Mouse (Mus musculus) liver, embryonic 13.5 days (tissue): ENCODE measurements at regions not wholly inside any gene's neighbourhood (a gene's known extent, or its start where the extent isn't known, plus 50 kb on each side); places are given as distances from the start of the nearest gene placed in this dataset.

Experiments
- ATAC-seq: fragments of 200-750 bp; cut with Nextera tagmentation; 2 replicates; pipeline ENCODE4 v1.8.0; 2017; ENCODE audit warnings: low read depth, mild to moderate bottlenecking, moderate number of reproducible peaks, moderate library complexity
- DNase-seq: peaks from one replicate; pipeline ENCODE4 v3.0.0; 2022
- H3K27ac ChIP-seq: fragments of 300-500 bp; sonication (generic); 2 replicates; pipeline ENCODE4 v1.5.1; 2015; ENCODE audit warnings: moderate library complexity, mild to moderate bottlenecking, inconsistent platforms
- H3K27me3 ChIP-seq: fragments of 300-500 bp; sonication (generic); 2 replicates; pipeline ENCODE4 v1.6.1; 2015; ENCODE audit warnings: mild to moderate bottlenecking, inconsistent platforms
- H3K36me3 ChIP-seq: fragments of 300-500 bp; sonication (generic); 2 replicates; pipeline ENCODE4 v1.6.1; 2015; ENCODE audit warnings: mild to moderate bottlenecking, inconsistent platforms
- H3K4me1 ChIP-seq: fragments of 300-500 bp; sonication (generic); replicated peaks from 2 replicates; pipeline ENCODE4 v1.6.1; 2015; ENCODE audit warnings: inconsistent platforms
- H3K4me2 ChIP-seq: fragments of 300-500 bp; sonication (generic); 2 replicates; pipeline ENCODE4 v1.6.1; 2015; ENCODE audit warnings: inconsistent platforms, mild to moderate bottlenecking, moderate library complexity
- H3K4me3 ChIP-seq: fragments of 300-500 bp; sonication (generic); replicated peaks from 2 replicates; pipeline ENCODE4 v1.5.1; 2015; ENCODE audit warnings: mild to moderate bottlenecking, inconsistent platforms
- H3K9ac ChIP-seq: fragments of 300-500 bp; sonication (generic); 2 replicates; pipeline ENCODE4 v1.6.1; 2015; ENCODE audit warnings: mild to moderate bottlenecking, inconsistent platforms
- H3K9me3 ChIP-seq: fragments of 300-500 bp; sonication (generic); replicated peaks from 2 replicates; pipeline ENCODE4 v1.6.1; 2016; ENCODE audit warnings: inconsistent platforms
- WGBS: fragments of 180-500 bp; shearing (Covaris S2); methylation state at CpG from one replicate; pipeline ENCODE4 v1.1.7; 2015; ENCODE audit not compliant: insufficient replicate concordance; 5-methylcytosine and 5-hydroxymethylcytosine counted together

DNA sequence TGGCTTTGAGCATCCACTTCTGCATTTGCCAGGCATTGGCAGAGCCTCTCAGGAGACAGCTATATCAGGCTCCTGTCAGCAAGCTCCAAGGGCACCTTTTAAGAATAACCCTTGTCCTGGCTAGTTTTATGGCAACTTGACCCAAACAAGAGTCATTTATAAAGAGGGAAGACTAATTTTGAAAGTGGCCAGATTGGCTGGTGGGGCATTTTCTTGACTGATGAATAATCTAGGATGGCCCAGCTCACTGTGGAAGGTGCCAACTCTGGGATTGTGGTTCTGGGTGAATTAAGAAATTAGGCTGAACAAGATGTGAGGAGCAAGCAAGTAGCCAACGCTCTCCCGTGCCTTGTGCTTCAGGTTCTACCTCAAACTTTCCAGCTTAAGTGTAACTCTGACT is 937.8 kb downstream of the Gsdmc2 start:
- no peak overlapping the region for H3K4me3 ChIP-seq
- H3K27me3 ChIP-seq = no peaks in the 10 kb centered on the region
- H3K9me3 ChIP-seq = no peaks in the 10 kb centered on the region
- ATAC-seq (no peak), DNase-seq (no peak)
- H3K27ac ChIP-seq = no peak overlapping the region
- 85% methylated on average over 2 of the region's 2 CpGs for WGBS
- no peaks in the 10 kb centered on the region for H3K4me1 ChIP-seq
- no peak overlapping the region for H3K4me2 ChIP-seq
- H3K36me3 ChIP-seq = no peaks in the 10 kb centered on the region
- no peak overlapping the region for H3K9ac ChIP-seq

DNA sequence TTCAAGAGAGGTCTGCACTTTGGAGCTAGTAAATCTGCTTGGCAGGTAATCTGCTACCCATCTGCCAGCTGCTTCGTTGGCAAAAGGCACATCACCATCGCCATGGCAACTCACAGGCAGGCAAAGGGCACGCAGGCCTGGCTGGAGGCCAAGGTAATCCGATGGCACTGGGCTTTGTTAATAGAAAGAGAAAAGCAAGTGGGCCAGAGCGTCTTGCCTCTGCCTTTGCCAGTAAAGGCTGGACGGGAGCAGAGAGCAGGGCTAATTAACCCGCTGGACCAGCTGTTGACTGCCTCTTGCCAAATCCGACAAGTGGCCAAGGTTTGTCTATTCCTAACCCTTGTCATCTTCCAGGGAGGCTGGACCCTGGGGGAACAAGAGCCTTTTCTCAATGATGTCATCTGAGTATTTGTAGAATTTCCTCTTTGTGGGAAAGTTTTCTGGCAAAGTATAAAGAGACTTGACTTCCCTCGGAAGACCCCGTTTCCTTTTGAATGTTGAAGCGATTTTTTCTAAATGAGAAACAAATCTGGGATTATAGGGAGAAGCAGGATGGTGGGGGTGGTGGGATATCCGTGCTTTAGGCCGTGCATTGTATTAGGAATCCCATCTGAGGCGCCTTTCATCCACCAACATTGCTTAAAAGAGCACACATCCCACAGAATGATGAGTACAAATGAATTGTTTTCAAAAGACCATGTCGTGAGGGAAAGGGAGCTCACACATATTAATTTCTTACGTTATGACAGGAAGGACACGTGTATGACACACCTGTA is 941.7 kb downstream of the Gsdmc2 start:
- Histone ChIP-seq H3K27me3 (no peaks in the 10 kb centered on the region), H3K4me1 (no peaks in the 10 kb centered on the region), H3K9me3 (no peaks in the 10 kb centered on the region), H3K27ac (no peak overlapping the region), H3K4me3 (no peak overlapping the region), H3K4me2 (no peak overlapping the region), H3K36me3 (no peaks in the 10 kb centered on the region), H3K9ac (no peak overlapping the region)
- ATAC-seq (no peak), DNase-seq (no peak)
- 44% methylated on average over 17 of the region's 17 CpGs for WGBS

DNA sequence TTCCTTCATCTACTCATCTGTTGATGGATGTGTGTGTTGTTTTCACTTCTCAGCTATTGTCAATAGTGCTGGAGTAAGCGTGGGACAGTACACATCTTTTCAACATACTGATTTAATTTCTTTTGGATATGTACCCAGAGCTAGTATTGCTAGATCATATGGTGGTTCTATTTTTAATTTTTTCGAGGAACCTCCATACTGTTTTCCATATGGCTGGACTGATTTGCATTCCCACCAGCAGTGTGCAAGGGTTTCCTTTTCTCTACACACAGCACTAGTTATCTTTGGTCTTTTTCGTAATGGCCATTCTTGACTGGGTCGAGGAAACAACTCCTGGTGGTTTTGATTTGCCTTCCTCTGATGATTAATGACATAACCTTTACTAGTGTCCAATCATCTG is 943.0 kb downstream of the Gsdmc2 start:
- H3K4me1 ChIP-seq = no peaks in the 10 kb centered on the region
- no peak for DNase-seq
- 60% methylated on average over 4 of the region's 4 CpGs for WGBS
- H3K9me3 ChIP-seq = no peaks in the 10 kb centered on the region
- no peak overlapping the region for H3K4me2 ChIP-seq
- H3K27me3 ChIP-seq = no peaks in the 10 kb centered on the region
- no peak overlapping the region for H3K9ac ChIP-seq
- H3K4me3 ChIP-seq = no peak overlapping the region
- ATAC-seq = no peak
- H3K27ac ChIP-seq = no peak overlapping the region
- H3K36me3 ChIP-seq = no peaks in the 10 kb centered on the region

DNA sequence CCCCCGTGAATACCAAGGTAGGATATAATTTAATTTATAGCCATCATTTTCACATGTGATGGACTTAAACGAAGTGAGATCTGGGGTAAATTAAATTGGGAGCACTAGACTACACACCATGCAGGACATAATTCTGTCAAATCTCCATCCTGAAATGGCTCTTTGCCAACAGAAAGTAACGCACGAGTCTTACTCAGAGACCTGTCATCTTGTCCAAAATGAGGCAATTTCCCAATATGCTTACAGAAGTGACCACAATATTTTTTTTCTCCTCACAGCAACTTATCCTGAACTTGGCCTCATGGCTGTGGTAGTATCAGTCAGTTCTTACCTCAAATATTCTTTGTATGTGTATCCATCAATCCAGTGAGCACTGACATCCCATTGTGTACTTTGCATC is 955.2 kb downstream of the Gsdmc2 start:
- no peaks in the 10 kb centered on the region for H3K27me3 ChIP-seq
- WGBS = 67% methylated on average over 4 of the region's 4 CpGs
- H3K9ac ChIP-seq = no peak overlapping the region
- H3K4me3 ChIP-seq = no peak overlapping the region
- ATAC-seq = no peak
- no peak overlapping the region for H3K27ac ChIP-seq
- no peaks in the 10 kb centered on the region for H3K36me3 ChIP-seq
- no peak for DNase-seq
- no peaks in the 10 kb centered on the region for H3K4me1 ChIP-seq
- no peak overlapping the region for H3K4me2 ChIP-seq
- H3K9me3 ChIP-seq = no peaks in the 10 kb centered on the region

DNA sequence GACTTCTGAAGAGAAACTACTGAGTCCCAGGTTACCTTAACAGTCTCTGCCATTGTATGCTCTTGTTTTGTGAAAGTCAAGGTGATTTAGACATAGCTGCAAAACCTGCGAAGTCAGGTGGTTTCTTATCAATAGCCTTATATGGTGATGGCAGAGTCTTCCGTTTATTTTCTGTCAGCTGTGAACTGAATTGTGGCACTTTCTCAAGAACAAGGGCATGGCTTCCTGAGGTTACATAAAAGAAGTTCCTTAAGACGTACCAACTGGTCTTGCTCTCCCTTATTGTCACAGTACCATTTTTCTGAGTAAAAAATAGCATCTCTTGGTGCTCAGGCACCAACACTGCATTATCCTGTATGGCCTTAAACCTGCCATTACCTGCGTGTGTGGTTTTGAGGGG is 959.6 kb downstream of the Gsdmc2 start:
- Histone ChIP-seq H3K9me3 (no peaks in the 10 kb centered on the region), H3K4me1 (no peaks in the 10 kb centered on the region), H3K36me3 (no peaks in the 10 kb centered on the region), H3K9ac (no peak overlapping the region), H3K27me3 (no peaks in the 10 kb centered on the region), H3K4me2 (no peak overlapping the region), H3K27ac (no peak overlapping the region), H3K4me3 (no peak overlapping the region)
- 58% methylated on average over 4 of the region's 4 CpGs for WGBS
- DNase-seq = no peak
- no peak for ATAC-seq

DNA sequence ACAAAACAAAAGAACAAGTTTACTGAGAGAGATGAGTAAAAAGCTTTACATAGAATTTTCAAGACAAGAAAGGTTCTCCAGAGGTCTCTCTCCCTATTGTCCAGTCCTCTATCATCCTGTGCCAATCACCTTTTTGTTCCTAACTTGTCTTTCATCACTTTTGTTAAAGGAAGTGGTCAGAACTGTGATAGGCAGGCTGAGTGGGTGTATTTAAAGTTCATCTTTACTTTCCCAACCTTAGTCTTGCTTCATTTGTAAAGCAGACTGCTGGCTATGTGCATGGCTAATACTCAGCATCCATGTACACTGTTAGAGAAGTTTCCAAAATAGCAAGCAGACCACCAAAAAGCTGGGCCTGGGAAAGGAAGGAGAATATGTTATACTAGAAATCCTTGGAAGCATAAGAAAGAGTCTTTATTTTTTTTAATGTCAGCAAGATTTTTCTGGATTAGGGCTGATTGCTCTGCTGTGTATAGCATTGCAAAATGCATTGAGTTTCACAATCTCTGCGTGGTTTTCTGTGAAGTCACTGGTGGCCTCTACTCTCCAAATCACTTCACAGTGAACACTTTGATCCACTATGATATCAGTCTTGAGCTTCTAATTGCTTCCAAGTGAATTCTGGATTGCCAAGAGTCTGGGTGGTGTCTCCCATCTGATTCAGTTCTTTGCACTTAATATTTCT is 973.8 kb downstream of the Gsdmc2 start:
- Histone ChIP-seq H3K9ac (no peak overlapping the region), H3K4me2 (no peak overlapping the region), H3K27me3 (no peaks in the 10 kb centered on the region), H3K27ac (no peak overlapping the region), H3K36me3 (no peaks in the 10 kb centered on the region), H3K4me3 (no peak overlapping the region), H3K4me1 (no peaks in the 10 kb centered on the region), H3K9me3 (no peaks in the 10 kb centered on the region)
- ATAC-seq (no peak), DNase-seq (no peak)
- 35% methylated on average over 1 of the region's 1 CpGs for WGBS

DNA sequence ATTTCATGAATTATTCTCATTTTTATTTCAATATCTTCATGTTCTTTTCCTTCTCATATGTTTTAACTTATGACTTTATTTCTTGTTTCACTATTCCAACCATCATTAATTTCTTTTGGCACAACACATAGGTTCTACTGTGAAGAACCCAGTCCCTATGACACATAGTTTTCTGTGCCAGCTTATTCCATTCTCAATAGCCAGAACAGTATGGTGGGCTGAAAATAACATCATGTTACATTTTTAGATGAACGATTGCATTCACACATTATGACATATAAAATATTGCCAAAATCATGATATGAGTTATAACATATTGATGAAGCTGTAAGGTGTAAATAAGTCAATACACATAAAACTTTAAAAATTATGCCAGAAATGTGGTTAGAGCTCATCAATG is 982.4 kb downstream of the Gsdmc2 start:
- Histone ChIP-seq H3K36me3 (no peaks in the 10 kb centered on the region), H3K4me1 (no peaks in the 10 kb centered on the region), H3K9ac (no peak overlapping the region), H3K4me2 (no peak overlapping the region), H3K27ac (no peak overlapping the region), H3K9me3 (no peaks in the 10 kb centered on the region), H3K27me3 (no peaks in the 10 kb centered on the region), H3K4me3 (no peak overlapping the region)
- DNase-seq (no peak), ATAC-seq (no peak)
- 56% methylated on average over 1 of the region's 1 CpGs for WGBS

DNA sequence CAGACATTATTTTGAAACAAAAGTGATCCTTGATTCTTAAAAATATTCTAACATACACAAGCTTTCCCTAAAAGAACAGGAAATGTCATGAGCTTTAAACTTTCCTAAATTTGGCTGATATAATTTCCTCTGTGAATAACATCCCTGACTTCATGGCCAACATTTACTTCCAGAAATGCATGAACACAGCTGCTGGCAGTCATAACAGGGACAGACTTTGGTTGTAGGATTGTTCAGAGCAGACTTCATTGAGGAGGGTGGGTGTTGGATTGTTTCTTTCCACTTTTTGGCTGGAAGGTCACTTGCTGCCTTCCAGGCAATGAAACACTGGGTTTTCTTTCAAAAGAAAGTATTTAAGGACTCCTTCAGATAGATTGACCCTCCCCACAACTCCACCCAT is 983.6 kb downstream of the Gsdmc2 start:
- H3K27ac ChIP-seq = no peak overlapping the region
- H3K4me1 ChIP-seq = no peaks in the 10 kb centered on the region

DNA sequence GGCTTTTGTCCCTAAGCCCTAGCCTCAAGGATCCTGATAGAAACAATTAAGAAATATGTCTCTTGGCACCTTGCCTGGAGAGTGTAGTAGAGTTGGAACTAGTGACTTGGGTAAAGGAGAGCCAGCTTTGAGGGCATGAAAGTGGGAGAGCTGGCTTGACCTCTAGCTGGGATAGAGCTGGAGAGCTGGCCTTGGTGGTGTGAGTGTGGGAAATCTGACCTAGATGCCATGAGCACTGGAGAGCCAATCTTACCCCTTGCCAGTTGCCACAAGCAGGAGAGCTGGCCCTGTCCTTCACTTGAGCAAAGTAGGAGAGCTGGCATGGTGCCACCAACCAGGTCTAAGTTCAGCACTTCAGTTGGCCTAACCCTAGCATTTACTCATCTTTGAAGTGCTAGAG is 995.7 kb downstream of the Gsdmc2 start:
- H3K4me1 ChIP-seq = no peaks in the 10 kb centered on the region
- H3K4me2 ChIP-seq = no peak overlapping the region
- H3K9me3 ChIP-seq = no peaks in the 10 kb centered on the region
- no peak overlapping the region for H3K9ac ChIP-seq
- no peak for ATAC-seq
- no peak for DNase-seq
- no peaks in the 10 kb centered on the region for H3K27me3 ChIP-seq
- H3K4me3 ChIP-seq = no peak overlapping the region
- H3K27ac ChIP-seq = no peak overlapping the region
- H3K36me3 ChIP-seq = no peaks in the 10 kb centered on the region

More for the DNA sequence above, 983.6 kb downstream of the Gsdmc2 start:
- H3K4me2 ChIP-seq = no peak overlapping the region
- no peak overlapping the region for H3K9ac ChIP-seq
- H3K4me3 ChIP-seq = no peak overlapping the region
- ATAC-seq (no peak), DNase-seq (no peak)
- H3K36me3 ChIP-seq = no peaks in the 10 kb centered on the region
- H3K9me3 ChIP-seq = no peaks in the 10 kb centered on the region
- H3K27me3 ChIP-seq = no peaks in the 10 kb centered on the region

DNA sequence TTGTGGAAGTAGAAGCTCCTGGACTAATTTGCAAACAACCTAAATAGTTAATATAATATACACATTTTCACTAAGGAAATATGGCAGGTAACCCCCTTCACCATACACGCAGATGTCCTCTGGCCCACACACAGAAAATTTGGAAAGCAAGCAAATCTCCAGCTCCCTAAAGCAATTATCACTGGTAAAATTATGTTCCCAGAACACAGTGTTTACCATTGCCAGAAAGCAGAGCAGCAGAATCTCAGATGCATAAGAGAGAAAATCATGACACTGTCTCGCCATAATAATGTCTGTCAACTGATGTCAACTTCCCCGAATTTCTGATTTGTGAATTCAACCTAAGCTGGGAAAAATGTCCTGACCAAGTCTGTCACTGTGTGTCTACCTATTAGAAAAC is 999.1 kb downstream of the Gsdmc2 start:
- no peak overlapping the region for H3K27ac ChIP-seq
- H3K4me2 ChIP-seq = no peak overlapping the region
- ATAC-seq = no peak
- H3K9me3 ChIP-seq = no peaks in the 10 kb centered on the region
- no peak overlapping the region for H3K9ac ChIP-seq
- DNase-seq = no peak
- 61% methylated on average over 3 of the region's 3 CpGs for WGBS
- H3K4me1 ChIP-seq = no peaks in the 10 kb centered on the region
- H3K27me3 ChIP-seq = no peaks in the 10 kb centered on the region
- H3K4me3 ChIP-seq = no peak overlapping the region
- H3K36me3 ChIP-seq = no peaks in the 10 kb centered on the region

DNA sequence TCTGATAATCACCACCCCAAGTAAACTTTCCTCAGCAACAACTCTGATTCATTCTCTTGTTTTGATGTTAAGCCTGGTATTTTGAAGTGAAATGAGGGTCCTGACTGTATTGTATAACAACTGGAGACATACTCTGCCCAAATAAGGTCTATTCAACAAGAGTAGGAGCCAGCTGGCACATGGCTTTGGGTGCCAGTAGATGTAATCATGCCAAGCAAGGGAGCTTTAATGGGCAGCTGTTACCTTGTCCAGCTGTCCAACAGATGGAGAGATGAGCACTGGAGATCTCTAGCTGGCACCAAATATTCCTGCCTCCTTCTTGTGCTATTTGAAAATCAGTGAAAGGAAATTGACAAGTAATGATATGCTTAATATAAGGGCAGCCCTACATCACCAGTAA is 1019.4 kb downstream of the Gsdmc2 start:
- H3K4me2 ChIP-seq = no peak overlapping the region
- no peak for ATAC-seq
- H3K4me1 ChIP-seq = no peaks in the 10 kb centered on the region
- H3K9me3 ChIP-seq = no peaks in the 10 kb centered on the region
- no peaks in the 10 kb centered on the region for H3K36me3 ChIP-seq
- no peak overlapping the region for H3K27ac ChIP-seq
- no peaks in the 10 kb centered on the region for H3K27me3 ChIP-seq
- H3K9ac ChIP-seq = no peak overlapping the region
- H3K4me3 ChIP-seq = no peak overlapping the region
- DNase-seq = no peak

DNA sequence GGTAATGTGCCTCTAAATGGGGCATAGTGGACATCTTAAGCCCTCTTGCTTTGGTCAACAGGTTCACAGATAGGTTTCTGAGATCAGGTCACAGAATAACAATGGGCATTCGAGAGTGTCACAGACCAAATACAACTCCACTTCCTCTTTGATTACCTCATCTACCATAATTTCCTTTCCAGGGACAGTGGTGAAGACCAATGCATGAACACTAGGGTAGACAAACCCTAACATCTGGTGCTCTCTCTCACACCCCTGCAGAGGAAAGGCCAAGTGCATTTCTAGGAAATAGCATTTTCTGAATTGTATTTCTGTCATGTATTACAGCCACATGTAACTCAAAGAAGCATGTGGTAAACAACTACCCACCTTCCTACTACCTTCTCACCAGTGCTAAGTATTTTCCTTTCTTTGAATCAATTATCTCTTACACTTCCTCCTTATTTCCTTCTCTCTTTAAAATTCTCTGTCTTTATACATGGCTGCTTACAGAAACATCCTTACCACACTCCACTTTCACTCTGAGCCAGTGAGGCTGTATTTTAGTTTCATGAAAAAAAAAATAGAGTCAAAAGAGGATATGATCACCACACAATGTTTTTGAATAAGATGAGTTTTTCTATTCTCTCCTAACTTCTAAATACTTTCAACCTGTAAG is 1021.0 kb downstream of the Gsdmc2 start:
- Histone ChIP-seq H3K27me3 (no peaks in the 10 kb centered on the region), H3K36me3 (no peaks in the 10 kb centered on the region), H3K4me3 (no peak overlapping the region), H3K9ac (no peak overlapping the region), H3K9me3 (no peaks in the 10 kb centered on the region), H3K4me1 (no peaks in the 10 kb centered on the region), H3K27ac (no peak overlapping the region), H3K4me2 (no peak overlapping the region)
- WGBS = 12% methylated on average over 1 of the region's 1 CpGs
- ATAC-seq (no peak), DNase-seq (no peak)
